Mouse (Mus musculus) MEL (cell line): ENCODE data around the gene Nfyb. TPM values are rescaled to one million over a fixed set of nuclear protein-coding genes. Genes with fewer than 3 reads are reported as not detected.

Experiments
- DNase-seq: peaks from one replicate; pipeline ENCODE4 v3.0.0; 2011; ENCODE audit warnings: low read depth, low spot score
- H3K27ac ChIP-seq: 2 replicates; pipeline ENCODE4 v1.5.1; 2012; ENCODE audit warnings: low read depth, mild to moderate bottlenecking, control low read depth, low read length, moderate library complexity; ENCODE audit not compliant: control insufficient read depth
- H3K27me3 ChIP-seq, 2 experiments: fragments of 150-350 bp in 1 of 2; sonication (generic) in 1 of 2; 2 replicates each; pipeline ENCODE4 v1.6.1; 2012; ENCODE audit warnings: low read length in 2 of 2, mild to moderate bottlenecking in 2 of 2, improper control_type of control experiment in 1 of 2, moderate library complexity in 1 of 2; ENCODE audit not compliant: insufficient read depth in 2 of 2, control insufficient read depth in 1 of 2
- H3K36me3 ChIP-seq, 2 experiments: 2 replicates each; pipeline ENCODE4 v1.6.1; 2012 to 2014; ENCODE audit warnings: low read length in 2 of 2, improper control_type of control experiment in 1 of 2, inconsistent platforms in 1 of 2, mild to moderate bottlenecking in 1 of 2; ENCODE audit not compliant: insufficient read depth in 2 of 2, control insufficient read depth in 1 of 2
- H3K4me1 ChIP-seq, 2 experiments: fragments of 150-350 bp in 1 of 2; sonication (generic) in 1 of 2; 2 replicates each; pipeline ENCODE4 v1.6.1; 2012; ENCODE audit warnings: low read length in 2 of 2, improper control_type of control experiment in 1 of 2, mild to moderate bottlenecking in 1 of 2; ENCODE audit not compliant: insufficient read depth in 2 of 2, control insufficient read depth in 1 of 2
- H3K4me3 ChIP-seq, 2 experiments: fragments of 150-350 bp in 1 of 2; sonication (generic) in 1 of 2; 2 replicates each; pipeline ENCODE4 v1.5.1; 2012; ENCODE audit warnings: low read depth in 2 of 2, low read length in 2 of 2, mild to moderate bottlenecking in 2 of 2, moderate library complexity in 2 of 2, control low read depth in 1 of 2, improper control_type of control experiment in 1 of 2; ENCODE audit not compliant: control insufficient read depth in 1 of 2, insufficient read depth in 1 of 2
- H3K79me2 ChIP-seq: 2 replicates; pipeline ENCODE4 v1.6.1; 2012; ENCODE audit warnings: mild to moderate bottlenecking, low read length, moderate library complexity; ENCODE audit not compliant: control insufficient read depth, poor library complexity, insufficient read depth
- H3K9ac ChIP-seq: 2 replicates; pipeline ENCODE4 v1.6.1; 2012; ENCODE audit warnings: low read depth, mild to moderate bottlenecking, control low read depth, low read length, moderate library complexity; ENCODE audit not compliant: control insufficient read depth, poor library complexity, severe bottlenecking
- H3K9me3 ChIP-seq: fragments of 150-350 bp; sonication (generic); replicated peaks from 2 replicates; pipeline ENCODE4 v1.6.1; 2012; ENCODE audit warnings: mild to moderate bottlenecking, low read length, improper control_type of control experiment, moderate library complexity; ENCODE audit not compliant: insufficient read depth
- E2F4 ChIP-seq: IDR thresholded peaks from 2 replicates; pipeline ENCODE4 v1.6.1; 2011; ENCODE audit warnings: low read depth, low read length, improper control_type of control experiment, borderline replicate concordance
- ELF1 ChIP-seq: IDR thresholded peaks from 2 replicates; pipeline ENCODE4 v1.6.1; 2014; ENCODE audit warnings: low read depth, mild to moderate bottlenecking, inconsistent platforms, low read length, improper control_type of control experiment, moderate library complexity
- EP300 ChIP-seq, 2 experiments: IDR thresholded peaks; 2 replicates each; pipeline ENCODE4 v1.6.1; 2011; ENCODE audit warnings: improper control_type of control experiment in 2 of 2, low read length in 2 of 2, low read depth in 1 of 2, mild to moderate bottlenecking in 1 of 2
- ETS1 ChIP-seq: IDR thresholded peaks from 2 replicates; pipeline ENCODE4 v1.6.1; 2012; ENCODE audit warnings: low read depth, mild to moderate bottlenecking, inconsistent platforms, low read length, improper control_type of control experiment, moderate library complexity
- MAZ ChIP-seq: IDR thresholded peaks from 2 replicates; pipeline ENCODE4 v1.6.1; 2012; ENCODE audit warnings: low read depth, mild to moderate bottlenecking, inconsistent platforms, low read length, improper control_type of control experiment
- MXI1 ChIP-seq: IDR thresholded peaks from 2 replicates; pipeline ENCODE4 v1.6.1; 2011; ENCODE audit warnings: mild to moderate bottlenecking, low read depth, low read length, improper control_type of control experiment
- MYB ChIP-seq: IDR thresholded peaks from 2 replicates; pipeline ENCODE4 v1.6.1; 2011; ENCODE audit warnings: mild to moderate bottlenecking, low read depth, low read length, improper control_type of control experiment
- NELFE ChIP-seq: IDR thresholded peaks from 2 replicates; pipeline ENCODE4 v1.6.1; 2011; ENCODE audit warnings: low read depth, low read length, improper control_type of control experiment
- NRF1 ChIP-seq: IDR thresholded peaks from 2 replicates; pipeline ENCODE4 v1.6.1; 2014; ENCODE audit warnings: low read depth, mild to moderate bottlenecking, inconsistent platforms, low read length, improper control_type of control experiment, moderate library complexity; ENCODE audit not compliant: poor library complexity, insufficient read depth, severe bottlenecking
- POLR2A ChIP-seq, 2 experiments: IDR thresholded peaks; 2 replicates each; pipeline ENCODE4 v1.6.1; 2011 to 2012; ENCODE audit warnings: low read length in 2 of 2, mild to moderate bottlenecking in 2 of 2, control low read depth in 1 of 2, improper control_type of control experiment in 1 of 2, low read depth in 1 of 2, moderate library complexity in 1 of 2; ENCODE audit not compliant: control insufficient read depth in 1 of 2, insufficient read depth in 1 of 2, poor library complexity in 1 of 2
- POLR2AphosphoS2 ChIP-seq: IDR thresholded peaks from 2 replicates; pipeline ENCODE4 v1.6.1; 2011; ENCODE audit warnings: low read length, improper control_type of control experiment
- POLR2AphosphoS5 ChIP-seq: IDR thresholded peaks from 2 replicates; pipeline ENCODE4 v1.6.1; 2012; ENCODE audit warnings: low read depth, borderline replicate concordance, mild to moderate bottlenecking, inconsistent platforms, low read length, moderate library complexity, mixed read lengths
- RAD21 ChIP-seq: IDR thresholded peaks from 2 replicates; pipeline ENCODE4 v1.6.1; 2011; ENCODE audit warnings: mild to moderate bottlenecking, low read depth, low read length, improper control_type of control experiment
- SIN3A ChIP-seq: IDR thresholded peaks from 2 replicates; pipeline ENCODE4 v1.6.1; 2012; ENCODE audit warnings: low read length, improper control_type of control experiment, inconsistent platforms
- SMC3 ChIP-seq: IDR thresholded peaks from 2 replicates; pipeline ENCODE4 v1.6.1; 2011; ENCODE audit warnings: low read depth, low read length, improper control_type of control experiment
- TCF12 ChIP-seq: IDR thresholded peaks from 2 replicates; pipeline ENCODE4 v1.6.1; 2014; ENCODE audit warnings: low read depth, mild to moderate bottlenecking, inconsistent platforms, low read length, improper control_type of control experiment, moderate library complexity
- UBTF ChIP-seq: IDR thresholded peaks from 2 replicates; pipeline ENCODE4 v1.6.1; 2012; ENCODE audit warnings: low read depth, mild to moderate bottlenecking, inconsistent platforms, low read length, improper control_type of control experiment, moderate library complexity, borderline replicate concordance; ENCODE audit not compliant: insufficient read depth
- USF1 ChIP-seq: IDR thresholded peaks from 2 replicates; pipeline ENCODE4 v1.6.1; 2014; ENCODE audit warnings: low read depth, mild to moderate bottlenecking, inconsistent platforms, low read length, improper control_type of control experiment, moderate library complexity
- ZMIZ1 ChIP-seq: IDR thresholded peaks from 2 replicates; pipeline ENCODE4 v1.6.1; 2012; ENCODE audit warnings: low read depth, mild to moderate bottlenecking, inconsistent platforms, low read length, improper control_type of control experiment, moderate library complexity
- ZNF384 ChIP-seq: IDR thresholded peaks from 2 replicates; pipeline ENCODE4 v1.6.1; 2012; ENCODE audit warnings: low read depth, mild to moderate bottlenecking, inconsistent platforms, low read length, improper control_type of control experiment
- polyA plus RNA-seq, 2 experiments: library from polyadenylated mRNA; stranded (reverse) in 1 of 2; unstranded in 1 of 2; fragments of >175 nt in 1 of 2; fragments of >200 nt in 1 of 2; gene quantifications; 2 replicates each; pipeline versions ENCODE4 v1.2.1 to v1.2.4; 2012; ENCODE audit warnings: low replicate concordance in 2 of 2, low read depth in 1 of 2; ENCODE audit not compliant: insufficient read length in 2 of 2, insufficient read depth in 1 of 2, missing spikeins in 1 of 2
- total RNA-seq: library from RNA; depleted of rRNA; stranded (reverse); fragments of 300-350 nt; gene quantifications from 2 replicates; pipeline ENCODE4 v1.2.3, GENCODE M21; 2012

Gene Nfyb
- total and polyA plus RNA-seq, 3 experiments, result 32.6 to 38.3 TPM; not detected in 1

GRCm38 (mm10) chr10:82774841-82775240 is 10.9 kb upstream of the Nfyb start:
- no peaks in the 10 kb centered on the region for H3K79me2 ChIP-seq
- no peak overlapping the region for H3K9ac ChIP-seq
- no peaks in the 10 kb centered on the region for H3K9me3 ChIP-seq
- no peak overlapping the region for H3K4me3 ChIP-seq
- peaks cover 17 to 27% of the 10 kb centered on the region in 2 experiments for H3K4me1 ChIP-seq
- H3K27me3 ChIP-seq, result no peaks in the 10 kb centered on the region
- TF ChIP-seq RAD21 (no peak), E2F4 (no peak), MAZ (no peak), POLR2AphosphoS2 (no peak), ZMIZ1 (no peak), ETS1 (no peak), UBTF (no peak), POLR2A (IDR thresholded peaks at IDR 0.05; ENCODE audit: control insufficient read depth in 1 of 2, insufficient read depth in 1 of 2, low read depth in 1 of 2, low read length in 2 of 2, poor library complexity in 1 of 2) (no peak), MYB (no peak), SMC3 (no peak), NELFE (no peak), SIN3A (no peak), USF1 (no peak), NRF1 (no peak), ELF1 (no peak)
- DNase-seq, result no peak
- H3K36me3 ChIP-seq, result peaks cover 0 to 25% of the 10 kb centered on the region in 2 experiments; a peak in 2 of 4 replicates
- H3K27ac ChIP-seq, result no peak overlapping the region

- Histone ChIP-seq H3K9me3 (no peaks in the 10 kb centered on the region), H3K4me1 (peaks cover 0 to under 1% of the 10 kb centered on the region in 2 experiments; a peak in 1 of 4 replicates), H3K9ac (no peak overlapping the region), H3K4me3 (no peak overlapping the region), H3K36me3 (peaks cover 0 to 4% of the 10 kb centered on the region in 2 experiments; a peak in 2 of 4 replicates), H3K27me3 (no peaks in the 10 kb centered on the region), H3K79me2 (no peaks in the 10 kb centered on the region), H3K27ac (no peak overlapping the region)
- no peak for DNase-seq
- TF ChIP-seq TCF12 (no peak), MXI1 (no peak), POLR2AphosphoS5 (no peak), NRF1 (no peak), USF1 (no peak), EP300 (IDR thresholded peaks at IDR 0.05; ENCODE audit: low read depth in 1 of 2, low read length in 2 of 2) (no peak), MAZ (no peak), SIN3A (no peak), MYB (no peak), ZNF384 (no peak), ZMIZ1 (no peak)
Measured at GRCm38 (mm10) chr10:82771595-82772170, 7.7 kb upstream of the Nfyb start.
